Mouse (Mus musculus): ENCODE measurements around the gene Tubb4b. TPM values are rescaled to one million over a fixed set of nuclear protein-coding genes. Genes with fewer than 3 reads are reported as not detected.

The Tubb4b gene
- total RNA-seq, 2 experiments from 2014 or later, result 189 to 229 TPM

DNA sequence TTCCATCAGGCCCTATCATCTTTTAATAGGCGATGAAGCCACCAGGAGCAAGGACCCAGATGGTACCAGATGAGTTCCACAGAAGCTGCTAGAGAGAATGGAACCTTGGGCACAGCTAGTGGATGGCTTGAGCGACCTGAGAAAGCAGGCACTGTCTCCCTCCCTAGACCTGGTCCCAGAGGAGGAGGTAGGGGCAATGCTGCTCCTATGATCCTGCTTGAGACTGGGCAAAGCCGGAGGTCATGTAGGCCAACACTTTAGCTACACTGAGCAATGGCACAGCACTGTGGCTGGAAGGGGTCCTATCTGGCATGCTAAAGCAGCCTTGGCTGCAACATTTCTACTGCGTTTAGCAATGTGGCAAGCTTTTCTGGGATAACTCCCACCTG lies 48.8 kb downstream of the Tubb4b start:
- intact Hi-C loops (cut with DNase I), result no loop called here
- DNase-seq, result no peak

DNA sequence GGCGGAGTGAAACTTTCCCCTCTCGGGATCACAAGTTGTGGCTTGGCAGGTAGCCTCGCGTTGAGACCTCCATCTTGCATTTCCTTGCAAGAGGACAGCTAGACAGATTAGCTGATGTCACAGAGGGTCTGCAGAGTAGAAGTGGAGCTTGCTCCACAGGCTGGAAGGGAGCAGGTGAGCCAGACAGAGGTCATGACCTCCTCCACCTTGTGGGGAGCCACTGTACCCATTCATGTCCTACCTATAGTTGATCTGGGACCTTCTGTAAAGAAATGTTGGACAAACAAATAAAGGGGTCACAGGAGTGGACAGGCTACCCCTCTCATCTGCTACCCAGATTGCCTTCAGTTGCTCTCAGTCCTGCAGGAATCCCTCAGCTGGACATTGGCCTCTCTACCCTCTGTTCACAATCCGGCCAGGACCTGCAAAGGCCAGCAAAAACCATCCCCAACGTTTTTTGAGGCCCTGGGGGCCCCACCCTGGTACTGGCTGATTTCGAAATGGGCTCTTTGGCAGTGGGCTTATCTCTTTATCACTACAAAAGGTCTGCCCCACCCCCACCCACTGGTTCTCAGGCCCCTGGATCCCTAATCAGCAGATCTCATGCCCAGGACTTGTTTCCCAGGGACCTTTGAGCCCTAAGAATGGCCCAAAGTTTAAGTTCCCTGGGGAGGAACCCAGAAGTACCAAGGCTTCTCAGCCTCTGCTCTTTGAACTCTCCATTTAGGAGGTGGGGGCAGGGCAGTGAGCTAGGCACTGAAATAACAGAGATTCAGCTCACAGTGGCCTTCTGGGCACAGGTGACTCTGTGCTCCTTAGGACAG lies 49.4 kb downstream of the Tubb4b start:
- no peak for DNase-seq
- intact Hi-C loops (cut with DNase I), result no loop called here

- DNase-seq, result no peak
- intact Hi-C loops (cut with DNase I), result no loop called here
Observed at GRCm38 (mm10) chr2:25173821-25174220, 50.7 kb downstream of the Tubb4b start.

- intact Hi-C loops (cut with DNase I), result no loop called here
- no peak for DNase-seq
Observed at GRCm38 (mm10) chr2:25172629-25173028, 51.9 kb downstream of the Tubb4b start.

Other genes with a start within 250 kb of the Tubb4b start
- gene Mrpl41, start 249.6 kb downstream of the Tubb4b start, total RNA-seq (2021), result 10 to 100 TPM; 35.7 to 38.7 TPM
- gene Pnpla7, start 248.7 kb downstream of the Tubb4b start, total RNA-seq (2021), result 10 to 100 TPM; 33.2 to 43.0 TPM
- gene Nsmf, start 170.3 kb downstream of the Tubb4b start, total RNA-seq (2021), result 10 to 100 TPM in 1 of 2 experiments, 1 to 10 TPM in 1; 7.9 to 10.7 TPM
- under 1 TPM in 1 of 2 experiments, not detected in 1; 0.23 TPM for gene Entpd8, start 144.4 kb downstream of the Tubb4b start, total RNA-seq (2021)
- gene Noxa1, start 129.6 kb downstream of the Tubb4b start, total RNA-seq (2021), result not detected
- 1 to 10 TPM; 5.9 to 6.7 TPM for gene Nrarp, start 43.9 kb downstream of the Tubb4b start, total RNA-seq (2021)
- gene Tor4a, start 27.8 kb downstream of the Tubb4b start, total RNA-seq (2021), result 1 to 10 TPM in 1 of 2 experiments, under 1 TPM in 1; 0.54 to 1.2 TPM
- gene Nelfb, start 13.2 kb downstream of the Tubb4b start, total RNA-seq (2021), result 10 to 100 TPM; 18.2 to 19.5 TPM
- gene Stpg3, start 10.1 kb downstream of the Tubb4b start, total RNA-seq (2021), result not detected
- gene Fam166a, start 6.0 kb downstream of the Tubb4b start, total RNA-seq (2021), result not detected
- gene Slc34a3, start 9.7 kb upstream of the Tubb4b start, total RNA-seq (2021), result not detected
- not detected for gene Rnf224, start 12.1 kb upstream of the Tubb4b start, total RNA-seq (2021)
- gene Rnf208, start 17.6 kb upstream of the Tubb4b start, total RNA-seq (2021), result under 1 TPM; 0.84 to 0.91 TPM
- not detected for gene Cysrt1, start 17.8 kb upstream of the Tubb4b start, total RNA-seq (2021)
- 1 to 10 TPM in 1 of 2 experiments, under 1 TPM in 1; 0.39 to 1.1 TPM for gene AL732309.1, start 22.2 kb upstream of the Tubb4b start, total RNA-seq (2021)
- 10 to 100 TPM; 10.4 to 12.0 TPM for gene Tmem203, start 30.7 kb upstream of the Tubb4b start, total RNA-seq (2021)
- gene Tprn, start 37.9 kb upstream of the Tubb4b start, total RNA-seq (2021), result 1 to 10 TPM; 3.8 to 4.5 TPM
- 10 to 100 TPM; 25.8 to 25.9 TPM for gene Ssna1, start 47.7 kb upstream of the Tubb4b start, total RNA-seq (2021)
- 10 to 100 TPM; 27.0 to 27.8 TPM for gene Anapc2, start 47.8 kb upstream of the Tubb4b start, total RNA-seq (2021)
- gene Tmem210, start 63.4 kb upstream of the Tubb4b start, total RNA-seq (2021), result not detected
- not detected for gene Lrrc26, start 65.2 kb upstream of the Tubb4b start, total RNA-seq (2021)
- not detected for gene Grin1, start 94.5 kb upstream of the Tubb4b start, total RNA-seq (2021)
- gene Man1b1, start 107.6 kb upstream of the Tubb4b start, total RNA-seq (2021), result 10 to 100 TPM; 11.9 to 15.0 TPM
- gene Dpp7, start 131.7 kb upstream of the Tubb4b start, total RNA-seq (2021), result 10 to 100 TPM in 1 of 2 experiments, 1 to 10 TPM in 1; 8.7 to 11.9 TPM
- 1 to 10 TPM; 2.2 to 3.4 TPM for gene Uap1l1, start 141.0 kb upstream of the Tubb4b start, total RNA-seq (2021)
- under 1 TPM; 0.10 to 0.26 TPM for gene Sapcd2, start 147.6 kb upstream of the Tubb4b start, total RNA-seq (2021)
- 1 to 10 TPM; 7.2 to 9.5 TPM for gene Entpd2, start 171.2 kb upstream of the Tubb4b start, total RNA-seq (2021)
- gene Npdc1, start 174.6 kb upstream of the Tubb4b start, total RNA-seq (2021), result 10 to 100 TPM; 14.2 to 17.6 TPM
- gene Fut7, start 198.6 kb upstream of the Tubb4b start, total RNA-seq (2021), result not detected
- gene Abca2, start 204.0 kb upstream of the Tubb4b start, total RNA-seq (2021), result 10 to 100 TPM; 12.3 to 16.5 TPM
- gene Clic3, start 232.1 kb upstream of the Tubb4b start, total RNA-seq (2021), result under 1 TPM; 0.35 to 0.46 TPM
- gene Paxx, start 236.4 kb upstream of the Tubb4b start, total RNA-seq (2021), result 10 to 100 TPM; 13.4 to 13.6 TPM
- under 1 TPM in 1 of 2 experiments, not detected in 1; 0.39 TPM for gene Ptgds, start 245.3 kb upstream of the Tubb4b start, total RNA-seq (2021)